Mouse (Mus musculus) heart, adult 8-10 months (tissue): ENCODE data around the gene Kpnb1. TPM values are rescaled to one million over a fixed set of nuclear protein-coding genes. Genes with fewer than 3 reads are reported as not detected.
A peak's percentile ranks its signal among the peaks of the same experiment; 100 is the strongest.
"Not testable (repeated sequence)": the region's sequence is repeated elsewhere in the genome, so short reads cannot be mapped to it uniquely, and the experiment has no call there.

Experiments used
- DNase-seq: peaks from one replicate; pipeline ENCODE4 v3.0.0; 2022; ENCODE audit warnings: low spot score
- total RNA-seq, 4 experiments: library from RNA; stranded (reverse); gene quantifications; 2 replicates each; pipeline ENCODE4 v1.2.4; 2022

The Kpnb1 gene
- total RNA-seq, result 10 to 100 TPM; 78.7 to 80.0 (median 79.7) TPM

GRCm38 (mm10) chr11:97187764-97188642, at the start of gene Kpnb1:
Kpnb1 (minus strand) TSS chr11:97187881.
- peak; percentile 98 for DNase-seq

- DNase-seq, result peak; percentile 28
Observed at GRCm38 (mm10) chr11:97232436-97232835, 44.8 kb upstream of the Kpnb1 start.

DNA sequence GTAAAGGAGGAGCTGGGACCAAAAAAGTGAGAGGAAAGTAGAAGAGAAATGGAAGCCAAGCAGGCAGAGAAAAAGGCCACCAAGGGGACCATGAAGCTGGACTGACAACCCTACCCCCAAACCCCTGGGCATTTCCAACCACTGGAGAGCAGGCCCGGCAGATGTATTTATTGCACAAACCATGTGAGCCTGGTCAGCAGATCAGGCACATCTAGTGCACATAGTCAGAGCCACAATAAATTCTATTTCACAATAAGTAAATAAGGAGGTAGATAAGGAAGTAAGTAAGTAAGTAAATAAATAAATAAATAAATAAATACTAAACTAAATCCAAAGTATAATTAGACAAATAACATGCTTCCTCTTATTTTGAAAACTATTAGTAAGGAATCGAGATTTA, 41.7 kb upstream of the Kpnb1 start:
- DNase-seq, result no peak

DNA sequence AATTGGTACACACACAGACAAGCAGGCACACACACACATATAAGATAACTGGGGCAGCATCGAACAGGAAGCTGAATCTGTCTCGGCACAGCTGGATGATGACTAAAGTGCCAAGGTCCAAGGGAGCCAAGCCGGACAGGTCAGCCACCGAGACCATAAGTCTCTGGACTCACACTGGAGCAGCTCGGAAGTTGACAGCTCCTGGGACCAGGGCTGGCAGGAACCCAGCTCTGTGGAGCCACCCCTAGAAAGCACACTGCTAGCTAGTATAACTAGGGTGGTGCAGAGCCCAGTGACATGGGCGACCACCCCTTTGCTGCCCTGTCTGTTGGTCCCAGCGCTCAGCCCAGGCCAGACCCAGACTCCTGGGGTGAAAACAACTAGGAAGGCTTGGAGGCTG, 41.3 kb upstream of the Kpnb1 start:
- DNase-seq, result no peak

DNA sequence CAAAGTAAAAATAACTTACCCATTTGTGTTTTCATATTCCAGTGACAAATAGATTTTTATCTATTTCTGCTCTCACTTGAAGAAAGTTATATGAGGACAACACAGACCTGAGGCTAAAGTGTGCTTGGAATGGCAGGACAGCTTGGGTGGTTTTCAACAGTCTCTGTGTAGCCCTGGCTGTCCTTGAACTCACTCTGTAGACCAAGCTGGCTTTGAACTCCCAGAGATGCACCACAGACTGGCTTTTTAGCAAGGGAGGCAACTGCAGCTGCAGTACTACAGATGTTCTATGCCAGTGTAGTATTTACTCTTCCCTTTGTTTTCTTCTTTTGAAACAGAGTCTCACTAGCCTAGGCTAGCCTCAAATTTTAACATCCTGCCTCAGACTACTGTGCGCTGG, 38.5 kb upstream of the Kpnb1 start:
- DNase-seq, result no peak

DNA sequence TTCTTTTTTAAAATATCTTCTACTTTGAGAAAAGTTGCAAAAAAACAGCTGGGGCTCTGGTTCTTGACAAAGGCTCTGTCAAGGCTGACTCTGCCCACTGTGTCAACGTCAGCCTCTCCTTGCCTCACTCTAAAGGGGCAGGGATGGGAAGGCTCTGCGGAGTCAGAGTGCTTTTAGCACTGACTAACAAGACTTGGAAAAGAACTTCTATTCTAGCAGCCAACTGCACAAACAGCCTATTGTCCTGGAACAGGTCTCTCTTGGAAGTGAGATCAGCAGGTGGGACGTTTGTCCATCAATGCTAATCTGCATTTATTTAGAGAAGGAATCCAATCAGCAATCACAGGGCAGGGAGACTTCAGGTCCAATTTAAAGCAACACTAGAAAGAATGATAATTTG, 35.8 kb upstream of the Kpnb1 start:
- no peak for DNase-seq

DNA sequence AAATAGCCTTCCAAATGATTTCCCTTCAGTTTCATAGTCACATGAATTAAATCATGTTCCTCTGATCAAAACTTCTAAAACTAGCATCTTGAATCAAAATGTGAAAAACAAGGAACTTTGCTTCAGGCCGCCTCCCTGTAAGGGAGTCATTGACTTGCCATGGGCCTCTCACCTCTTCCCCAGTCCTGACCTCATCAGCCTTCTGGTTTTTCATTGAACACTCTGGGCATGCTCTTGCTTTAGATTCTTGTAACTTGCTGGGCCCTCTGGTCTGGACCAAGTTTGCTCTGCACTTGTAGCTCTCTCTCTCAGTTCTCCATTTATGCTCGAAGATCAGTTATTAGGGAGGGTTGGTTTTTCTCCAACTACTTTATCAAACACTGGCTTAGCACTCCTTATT, 33.9 kb upstream of the Kpnb1 start:
- no peak for DNase-seq

DNA sequence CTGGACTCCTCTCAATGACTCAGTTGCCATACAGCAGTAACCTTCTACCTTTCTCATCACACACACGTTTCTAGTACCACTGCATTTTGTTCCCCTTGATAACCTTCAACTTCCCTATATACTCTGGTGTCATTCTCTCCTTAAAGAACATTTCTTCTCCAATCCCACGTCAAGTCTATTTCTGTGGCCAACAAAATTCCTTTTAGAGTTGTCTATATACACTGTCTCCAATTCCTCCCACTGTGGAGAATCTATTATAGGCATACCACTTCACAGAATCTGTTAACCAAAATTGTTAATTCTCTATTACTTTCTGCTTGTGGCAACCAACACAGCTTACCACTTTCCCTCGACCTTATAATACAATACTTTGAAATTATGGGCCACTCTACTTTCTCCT, 32.5 kb upstream of the Kpnb1 start:
- no peak for DNase-seq

- DNase-seq, result no peak
Observed at GRCm38 (mm10) chr11:97214411-97214810, 26.7 kb upstream of the Kpnb1 start.

DNA sequence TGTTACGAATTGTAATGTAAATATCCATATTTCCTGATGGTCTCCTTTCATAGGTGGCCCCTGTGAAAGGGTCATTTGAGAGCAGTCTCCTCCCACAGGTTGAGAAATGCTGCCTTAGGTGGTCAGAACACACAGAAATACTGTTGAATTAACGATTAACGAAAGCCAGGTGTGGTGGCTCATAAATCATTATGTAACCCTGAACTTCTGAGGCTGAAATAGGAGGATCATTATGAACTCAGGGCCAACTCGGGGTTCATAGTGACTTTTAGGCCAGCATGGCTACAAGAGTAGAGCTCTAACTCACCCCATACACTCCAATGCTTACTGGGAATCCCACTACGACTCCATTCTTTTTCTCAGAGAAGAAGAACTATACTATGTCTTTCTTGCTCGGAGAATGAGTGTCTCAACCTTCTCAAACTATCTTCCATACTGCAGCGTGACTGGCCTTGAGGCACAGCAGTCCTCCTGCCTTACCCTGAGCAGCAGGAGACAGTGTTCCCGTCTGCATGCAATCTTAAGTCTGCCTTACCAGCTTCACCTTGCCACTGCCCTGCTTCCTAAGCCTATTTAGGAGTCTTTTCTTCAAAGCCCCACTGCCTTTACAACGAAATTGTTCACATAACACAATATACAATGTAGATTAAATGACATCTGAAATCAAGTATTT, 23.2 kb upstream of the Kpnb1 start:
- no peak for DNase-seq

GRCm38 (mm10) chr11:97207011-97207422, 19.3 kb upstream of the Kpnb1 start:
- DNase-seq, result no peak

GRCm38 (mm10) chr11:97199519-97199918, 11.8 kb upstream of the Kpnb1 start:
- DNase-seq, result no peak

DNA sequence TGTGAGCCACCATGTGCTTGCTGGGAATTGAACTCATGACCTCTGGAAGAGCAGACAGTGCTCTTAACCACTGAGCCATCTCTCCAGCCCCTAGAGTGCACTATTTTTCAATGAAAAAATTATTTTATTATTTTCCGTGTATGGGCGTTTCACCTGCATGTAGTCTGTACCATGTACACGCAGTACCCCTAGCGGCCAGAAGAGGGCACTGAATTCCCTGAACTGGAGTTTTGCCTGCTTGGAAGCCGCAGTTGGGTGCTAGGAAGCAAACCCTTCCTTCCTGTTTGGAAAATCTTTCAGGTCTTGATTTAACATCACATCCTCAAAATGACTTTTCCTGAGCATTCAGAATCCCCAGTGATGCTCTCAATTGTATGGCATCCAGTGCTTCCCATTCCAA, 10.9 kb upstream of the Kpnb1 start:
- DNase-seq, result peak; percentile 40

DNA sequence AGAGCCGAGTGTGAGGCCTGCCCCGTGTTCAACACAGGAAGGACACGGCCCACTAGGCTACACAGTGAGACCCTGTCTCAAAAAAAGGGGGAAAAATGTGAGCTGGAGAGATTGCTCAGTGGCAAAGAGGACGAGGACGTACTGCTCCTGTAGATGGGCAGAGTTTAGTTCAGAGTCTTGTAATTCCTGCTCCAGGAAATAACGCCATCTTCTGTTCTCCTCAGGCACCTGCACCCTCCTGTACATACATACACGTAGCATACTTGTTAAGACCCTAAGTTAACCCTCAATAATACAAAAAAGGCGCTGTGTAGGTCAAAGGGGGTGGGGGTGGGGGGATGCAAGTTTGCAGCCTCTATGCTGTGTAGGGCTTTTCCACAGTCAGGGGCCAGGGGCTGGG, 9.3 kb upstream of the Kpnb1 start:
- no peak for DNase-seq

GRCm38 (mm10) chr11:97196541-97196940, 8.9 kb upstream of the Kpnb1 start:
- DNase-seq, result no peak

GRCm38 (mm10) chr11:97192621-97192951, 4.9 kb upstream of the Kpnb1 start:
- DNase-seq, result no peak

DNA sequence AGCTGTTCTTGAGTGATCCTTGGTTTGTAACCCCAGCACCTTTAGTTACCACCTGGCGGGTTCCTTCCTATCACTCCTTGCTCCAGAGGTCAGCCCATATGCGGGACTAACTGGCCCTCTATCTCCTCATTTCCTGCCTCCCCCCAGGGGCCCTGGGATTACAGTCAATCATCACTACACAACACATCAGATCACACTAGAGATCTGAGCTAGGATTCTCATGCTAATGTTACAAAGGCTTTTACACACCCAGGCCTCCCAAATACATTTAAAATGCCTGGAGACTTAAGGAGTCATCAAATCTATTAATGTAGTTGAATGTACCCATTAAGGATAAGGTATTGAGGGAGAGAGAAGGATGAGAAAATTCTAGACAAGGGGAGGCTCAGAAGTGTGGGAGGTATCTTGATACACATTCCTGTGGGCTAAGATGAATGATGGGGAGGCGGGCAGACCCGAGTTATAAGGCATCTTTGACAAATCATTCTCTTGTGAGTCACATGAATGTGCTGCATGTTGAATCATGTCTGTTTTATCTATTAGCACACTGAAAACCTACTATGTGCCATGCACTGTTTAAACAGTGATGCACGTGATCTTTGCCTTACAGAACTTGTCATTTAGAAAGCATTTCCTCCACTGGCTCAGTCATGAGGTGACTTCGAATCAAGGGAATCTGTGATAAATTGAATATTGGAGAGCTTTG, 4.4 kb upstream of the Kpnb1 start:
- no peak for DNase-seq

GRCm38 (mm10) chr11:97190992-97191391, 3.3 kb upstream of the Kpnb1 start:
- DNase-seq, result peak; percentile 23

DNA sequence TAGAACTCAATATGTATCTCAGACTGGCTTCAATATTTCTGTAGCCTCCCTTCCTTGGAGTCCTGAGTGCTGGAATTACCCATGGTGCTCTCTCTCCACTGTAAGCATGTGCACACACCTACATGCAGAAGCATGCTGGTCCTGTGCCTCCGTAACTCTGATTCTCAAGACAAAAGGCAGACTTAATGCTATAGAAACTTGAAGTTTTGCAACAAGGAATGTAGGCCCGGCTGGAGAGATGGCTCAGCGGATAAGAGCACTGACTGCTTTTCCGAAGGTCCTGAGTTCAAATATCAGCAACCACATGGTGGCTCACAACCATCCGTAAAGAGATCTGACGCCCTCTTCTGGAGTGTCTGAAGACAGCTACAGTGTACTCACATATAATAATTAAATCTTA, 2.0 kb upstream of the Kpnb1 start:
- DNase-seq, result not testable (repeated sequence)

DNA sequence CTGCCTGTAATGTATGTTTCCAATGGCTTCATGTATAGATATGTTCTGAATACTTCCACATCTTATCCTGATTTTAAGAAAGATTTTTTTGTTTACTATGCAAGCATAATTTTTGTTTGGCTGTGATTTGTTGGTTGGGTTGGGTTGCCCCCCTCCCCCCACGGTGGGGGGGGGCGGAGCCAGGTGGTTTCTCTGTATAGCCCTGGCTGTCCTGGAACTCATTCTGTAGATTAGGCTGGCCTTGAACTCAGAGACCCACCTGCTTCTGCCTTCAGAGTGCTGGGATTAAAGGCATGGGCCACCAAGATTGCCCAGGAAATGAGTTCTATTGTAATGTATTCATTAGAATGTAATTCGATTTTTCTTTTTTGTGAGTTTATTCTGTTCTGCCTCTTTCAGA, 1.6 kb upstream of the Kpnb1 start:
- no peak for DNase-seq

GRCm38 (mm10) chr11:97188643-97188955, 918 bp upstream of the Kpnb1 start:
- DNase-seq, result no peak

GRCm38 (mm10) chr11:97186947-97187763, 526 bp downstream of the Kpnb1 start:
- peak; percentile 97 for DNase-seq
